Mouse (Mus musculus): ENCODE results near the gene Pygo2.

DNA sequence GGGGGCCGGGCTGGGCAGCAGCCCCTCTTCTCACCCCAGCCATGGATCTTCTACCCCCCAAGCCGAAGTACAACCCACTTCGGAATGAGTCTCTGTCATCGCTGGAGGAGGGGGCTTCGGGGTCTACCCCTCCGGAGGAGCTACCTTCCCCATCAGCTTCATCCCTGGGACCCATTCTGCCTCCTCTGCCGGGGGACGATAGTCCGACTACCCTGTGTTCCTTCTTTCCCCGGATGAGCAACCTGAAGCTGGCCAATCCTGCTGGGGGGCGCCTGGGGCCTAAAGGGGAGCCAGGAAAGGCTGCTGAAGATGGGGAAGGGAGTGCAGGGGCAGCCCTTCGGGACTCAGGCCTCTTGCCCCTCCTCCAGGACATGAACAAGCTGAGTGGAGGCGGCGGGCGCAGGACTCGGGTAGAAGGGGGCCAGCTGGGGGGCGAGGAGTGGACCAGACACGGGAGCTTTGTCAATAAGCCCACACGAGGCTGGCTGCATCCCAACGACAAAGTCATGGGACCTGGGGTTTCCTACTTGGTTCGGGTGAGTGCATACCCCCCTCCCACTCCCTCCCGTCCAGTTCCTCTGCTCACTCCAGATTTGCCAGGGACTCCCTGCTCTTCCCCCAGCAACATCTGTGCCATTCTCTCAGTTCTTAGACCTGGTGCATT, 8.1 kb upstream of the Pygo2 start:
- no peak for TF ChIP-seq CTCF (IDR thresholded peaks at IDR 0.05; ENCODE audit: insufficient read depth, low read depth, low read length)
- TF ChIP-seq POLR2A (IDR thresholded peaks at IDR 0.05; ENCODE audit: insufficient read depth, low read depth, low read length): no peak
